Mouse (Mus musculus): Measurements from ENCODE around the gene Lhpp.

The Lhpp gene

DNA sequence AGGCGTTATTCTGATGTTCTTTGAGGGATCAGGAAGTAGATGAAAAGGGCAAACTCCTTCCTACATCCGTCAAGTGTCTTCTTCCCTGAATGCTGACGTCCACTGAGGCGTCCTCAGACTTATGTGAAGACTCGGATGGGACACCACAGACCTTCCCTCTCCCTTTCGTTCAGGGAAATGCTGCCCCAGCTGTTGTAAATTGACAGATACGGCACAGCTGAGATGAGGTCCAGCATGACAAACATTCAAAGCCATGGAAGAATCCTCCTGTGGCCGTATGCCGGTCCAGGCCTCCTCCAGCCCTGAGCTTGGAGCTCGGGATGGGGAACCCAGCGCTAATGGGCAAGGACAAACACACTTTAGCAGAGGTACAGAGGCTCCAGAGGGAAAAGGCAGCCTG lies 139.1 kb downstream of the Lhpp start:
- DNase-seq = no peak

DNA sequence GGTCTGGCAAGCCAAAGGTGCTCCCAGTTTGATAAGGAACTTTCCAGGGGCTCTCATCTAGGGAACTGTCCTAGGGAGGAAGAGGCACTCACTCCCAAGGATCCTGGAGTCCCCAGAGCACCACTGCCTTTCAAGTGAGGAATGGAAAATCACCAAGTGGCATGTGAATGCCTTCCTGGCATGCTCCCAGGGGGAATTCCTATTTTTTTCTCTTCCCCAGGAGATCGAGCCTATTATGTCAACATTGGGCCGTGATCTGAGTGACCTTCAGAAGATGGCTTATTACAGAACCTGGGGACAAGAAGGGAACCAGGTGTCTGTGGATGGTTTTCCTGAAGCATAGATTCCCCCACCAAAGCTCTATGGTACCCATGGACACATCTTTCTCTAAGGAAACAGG lies 141.3 kb downstream of the Lhpp start:
- no peak for DNase-seq

GRCm38 (mm10) chr7:132753518-132754388 lies 143.3 kb downstream of the Lhpp start:
- DNase-seq = no peak

DNA sequence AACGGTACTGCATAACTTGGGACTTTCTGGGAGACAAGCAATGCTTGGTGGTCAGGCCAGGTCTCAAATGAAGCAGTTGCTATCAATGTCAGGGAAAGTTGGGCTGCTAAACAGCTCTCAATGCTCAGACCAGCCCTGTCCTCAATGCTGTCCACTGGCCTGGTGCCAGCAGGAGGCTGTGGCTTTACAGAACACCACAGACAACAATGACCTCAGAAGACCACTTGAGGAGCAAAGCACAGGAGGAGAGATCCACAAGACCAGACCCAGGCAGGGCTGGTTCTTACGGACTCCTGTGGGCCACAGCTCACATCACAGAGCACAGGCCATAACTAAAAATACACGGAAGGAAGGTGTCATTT lies 143.9 kb downstream of the Lhpp start:
- DNase-seq = no peak
